Mouse (Mus musculus): Measurements from ENCODE around the gene Msn. TPM values are rescaled to one million over a fixed set of nuclear protein-coding genes. Genes with fewer than 3 reads are reported as not detected.

Gene Msn
- total and polyA plus RNA-seq, 2 experiments, result 8.3 to 10.8 TPM

- TF ChIP-seq CTCF (IDR thresholded peaks at IDR 0.05; ENCODE audit: low read depth, low read length) (no peak), POLR2A (IDR thresholded peaks at IDR 0.05; ENCODE audit: extremely low read depth, insufficient read depth, low read length) (no peak)
- H3K27ac ChIP-seq (replicated peaks; ENCODE audit: insufficient read depth, low read depth, low read length), result no peak overlapping the region
- no peaks in the 10 kb centered on the region for H3K79me2 ChIP-seq (ENCODE audit: control insufficient read depth, insufficient read depth, low read length)
- H3K9ac ChIP-seq (ENCODE audit: low read depth, low read length), result no peak overlapping the region
- DNase-seq (ENCODE audit: extremely low read depth, low read depth, low spot score), result no peak
- H3K27me3 ChIP-seq (ENCODE audit: control insufficient read depth, insufficient read depth, low read length), result no peaks in the 10 kb centered on the region
- no peaks in the 10 kb centered on the region for H3K4me1 ChIP-seq (ENCODE audit: control insufficient read depth, insufficient read depth, low read length)
- WGBS, result 74% methylated on average over 2 of the region's 2 CpGs
- H3K36me3 ChIP-seq (ENCODE audit: control insufficient read depth, insufficient read depth, low read length), result no peaks in the 10 kb centered on the region
- no peak overlapping the region for H3K4me3 ChIP-seq (ENCODE audit: insufficient read depth, low read depth, low read length)
Observed at GRCm38 (mm10) chrX:96119997-96120396, 24.2 kb downstream of the Msn start.

GRCm38 (mm10) chrX:96121912-96122311 lies 26.1 kb downstream of the Msn start:
- Histone ChIP-seq H3K4me1 (ENCODE audit: control insufficient read depth, insufficient read depth, low read length) (no peaks in the 10 kb centered on the region), H3K36me3 (ENCODE audit: control insufficient read depth, insufficient read depth, low read length) (no peaks in the 10 kb centered on the region), H3K27ac (replicated peaks; ENCODE audit: insufficient read depth, low read depth, low read length) (no peak overlapping the region), H3K79me2 (ENCODE audit: control insufficient read depth, insufficient read depth, low read length) (no peaks in the 10 kb centered on the region), H3K27me3 (ENCODE audit: control insufficient read depth, insufficient read depth, low read length) (no peaks in the 10 kb centered on the region), H3K4me3 (ENCODE audit: insufficient read depth, low read depth, low read length) (no peak overlapping the region), H3K9ac (ENCODE audit: low read depth, low read length) (no peak overlapping the region)
- TF ChIP-seq POLR2A (IDR thresholded peaks at IDR 0.05; ENCODE audit: extremely low read depth, insufficient read depth, low read length), result no peak
- no peak for TF ChIP-seq CTCF (IDR thresholded peaks at IDR 0.05; ENCODE audit: low read depth, low read length)
- WGBS, result 93% methylated on average over 1 of the region's 1 CpGs
- no peak for DNase-seq (ENCODE audit: extremely low read depth, low read depth, low spot score)

GRCm38 (mm10) chrX:96126803-96127202 lies 31.0 kb downstream of the Msn start:
- Histone ChIP-seq H3K9ac (ENCODE audit: low read depth, low read length) (no peak overlapping the region), H3K4me3 (ENCODE audit: insufficient read depth, low read depth, low read length) (no peak overlapping the region), H3K27ac (replicated peaks; ENCODE audit: insufficient read depth, low read depth, low read length) (no peak overlapping the region), H3K36me3 (ENCODE audit: control insufficient read depth, insufficient read depth, low read length) (no peaks in the 10 kb centered on the region), H3K27me3 (ENCODE audit: control insufficient read depth, insufficient read depth, low read length) (no peaks in the 10 kb centered on the region), H3K79me2 (ENCODE audit: control insufficient read depth, insufficient read depth, low read length) (no peaks in the 10 kb centered on the region), H3K4me1 (ENCODE audit: control insufficient read depth, insufficient read depth, low read length) (no peaks in the 10 kb centered on the region)
- DNase-seq (ENCODE audit: extremely low read depth, low read depth, low spot score), result no peak
- WGBS, result 59% methylated on average over 3 of the region's 3 CpGs
- TF ChIP-seq CTCF (IDR thresholded peaks at IDR 0.05; ENCODE audit: low read depth, low read length), result no peak
- TF ChIP-seq POLR2A (IDR thresholded peaks at IDR 0.05; ENCODE audit: extremely low read depth, insufficient read depth, low read length), result no peak

GRCm38 (mm10) chrX:96130139-96130538 lies 34.3 kb downstream of the Msn start:
- Histone ChIP-seq H3K27me3 (ENCODE audit: control insufficient read depth, insufficient read depth, low read length) (no peaks in the 10 kb centered on the region), H3K27ac (replicated peaks; ENCODE audit: insufficient read depth, low read depth, low read length) (peak overlapping the region; percentile 85), H3K4me1 (ENCODE audit: control insufficient read depth, insufficient read depth, low read length) (no peaks in the 10 kb centered on the region), H3K79me2 (ENCODE audit: control insufficient read depth, insufficient read depth, low read length) (no peaks in the 10 kb centered on the region), H3K9ac (ENCODE audit: low read depth, low read length) (no peak overlapping the region), H3K36me3 (ENCODE audit: control insufficient read depth, insufficient read depth, low read length) (no peaks in the 10 kb centered on the region), H3K4me3 (ENCODE audit: insufficient read depth, low read depth, low read length) (no peak overlapping the region)
- 43% methylated on average over 5 of the region's 5 CpGs for WGBS
- peak; percentile 24 for DNase-seq (ENCODE audit: extremely low read depth, low read depth, low spot score)
- TF ChIP-seq POLR2A (IDR thresholded peaks at IDR 0.05; ENCODE audit: extremely low read depth, insufficient read depth, low read length) (no peak), CTCF (IDR thresholded peaks at IDR 0.05; ENCODE audit: low read depth, low read length) (no peak)

- no peak for TF ChIP-seq CTCF (IDR thresholded peaks at IDR 0.05; ENCODE audit: low read depth, low read length)
- TF ChIP-seq POLR2A (IDR thresholded peaks at IDR 0.05; ENCODE audit: extremely low read depth, insufficient read depth, low read length), result no peak
- H3K4me3 ChIP-seq (ENCODE audit: insufficient read depth, low read depth, low read length), result no peak overlapping the region
Observed at GRCm38 (mm10) chrX:96130663-96131062, 34.8 kb downstream of the Msn start.

GRCm38 (mm10) chrX:96133260-96133659 lies 37.4 kb downstream of the Msn start:
- peak; percentile 27 for DNase-seq (ENCODE audit: extremely low read depth, low read depth, low spot score)

More at GRCm38 (mm10) chrX:96130663-96131062, 34.8 kb downstream of the Msn start:
- Histone ChIP-seq H3K9ac (ENCODE audit: low read depth, low read length) (no peak overlapping the region), H3K27me3 (ENCODE audit: control insufficient read depth, insufficient read depth, low read length) (no peaks in the 10 kb centered on the region), H3K4me1 (ENCODE audit: control insufficient read depth, insufficient read depth, low read length) (no peaks in the 10 kb centered on the region), H3K27ac (replicated peaks; ENCODE audit: insufficient read depth, low read depth, low read length) (peak overlapping the region; percentile 85), H3K36me3 (ENCODE audit: control insufficient read depth, insufficient read depth, low read length) (no peaks in the 10 kb centered on the region), H3K79me2 (ENCODE audit: control insufficient read depth, insufficient read depth, low read length) (no peaks in the 10 kb centered on the region)
- WGBS, result 79% methylated on average over 6 of the region's 6 CpGs
- peak; percentile 40 for DNase-seq (ENCODE audit: extremely low read depth, low read depth, low spot score)

More at GRCm38 (mm10) chrX:96133260-96133659, 37.4 kb downstream of the Msn start:
- Histone ChIP-seq H3K27ac (replicated peaks; ENCODE audit: insufficient read depth, low read depth, low read length) (no peak overlapping the region), H3K79me2 (ENCODE audit: control insufficient read depth, insufficient read depth, low read length) (no peaks in the 10 kb centered on the region), H3K9ac (ENCODE audit: low read depth, low read length) (no peak overlapping the region), H3K4me3 (ENCODE audit: insufficient read depth, low read depth, low read length) (no peak overlapping the region), H3K36me3 (ENCODE audit: control insufficient read depth, insufficient read depth, low read length) (no peaks in the 10 kb centered on the region), H3K4me1 (ENCODE audit: control insufficient read depth, insufficient read depth, low read length) (no peaks in the 10 kb centered on the region), H3K27me3 (ENCODE audit: control insufficient read depth, insufficient read depth, low read length) (no peaks in the 10 kb centered on the region)
- peak; percentile 43 for TF ChIP-seq CTCF (IDR thresholded peaks at IDR 0.05; ENCODE audit: low read depth, low read length)
- TF ChIP-seq POLR2A (IDR thresholded peaks at IDR 0.05; ENCODE audit: extremely low read depth, insufficient read depth, low read length), result no peak
- 51% methylated on average over 2 of the region's 2 CpGs for WGBS

All from liver, adult 2 months (tissue).